Mouse (Mus musculus): ENCODE measurements at regions not wholly inside any gene's neighbourhood (a gene's known extent, or its start where the extent isn't known, plus 50 kb on each side); places are given as distances from the start of the nearest gene placed in this dataset.

DNA sequence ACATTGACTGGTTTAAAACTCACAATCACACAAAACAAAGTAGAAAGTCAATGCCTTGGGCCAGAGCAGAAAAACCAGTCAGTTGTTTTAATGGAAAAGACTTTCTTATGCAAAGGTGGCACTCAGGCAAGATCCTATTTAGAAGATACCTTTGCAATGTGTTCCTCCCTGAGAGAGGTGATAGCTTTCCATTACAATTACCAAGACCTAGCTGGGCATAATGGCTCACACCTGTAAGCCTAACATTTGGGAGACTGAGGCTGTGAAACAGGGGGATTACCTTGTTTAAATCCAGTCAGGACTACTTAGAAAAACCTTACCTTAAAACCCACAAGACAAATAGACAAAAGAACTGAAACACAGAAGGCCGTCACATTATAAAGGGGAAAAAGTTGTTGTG, 57.9 kb upstream of the Nabp1 start:
- Histone ChIP-seq H3K9me3 (replicated peaks; ENCODE audit: control insufficient read depth, insufficient read depth, low read length, poor library complexity, severe bottlenecking) (no peaks in the 10 kb centered on the region), H3K9ac (ENCODE audit: low read depth, poor library complexity, severe bottlenecking) (no peak overlapping the region), H3K4me1 (ENCODE audit: control insufficient read depth, insufficient read depth, low read length) (peaks cover 2% of the 10 kb centered on the region), H3K27ac (ENCODE audit: insufficient read depth, low read length) (peak overlapping the region; percentile 95), H3K27me3 (ENCODE audit: control insufficient read depth, insufficient read depth, low read length, poor library complexity, severe bottlenecking) (no peaks in the 10 kb centered on the region), H3K36me3 (ENCODE audit: control insufficient read depth, insufficient read depth, low read length, poor library complexity, severe bottlenecking) (no peaks in the 10 kb centered on the region), H3K4me3 (ENCODE audit: low read depth, low read length) (no peak overlapping the region)
- no peak for TF ChIP-seq CTCF (IDR thresholded peaks at IDR 0.05; ENCODE audit: low read depth, low read length)
- TF ChIP-seq EP300 (IDR thresholded peaks at IDR 0.05; ENCODE audit: insufficient read depth, low read depth, low read length), result no peak
- no peak for TF ChIP-seq POLR2A (IDR thresholded peaks at IDR 0.05; ENCODE audit: insufficient read depth, low read length)

DNA sequence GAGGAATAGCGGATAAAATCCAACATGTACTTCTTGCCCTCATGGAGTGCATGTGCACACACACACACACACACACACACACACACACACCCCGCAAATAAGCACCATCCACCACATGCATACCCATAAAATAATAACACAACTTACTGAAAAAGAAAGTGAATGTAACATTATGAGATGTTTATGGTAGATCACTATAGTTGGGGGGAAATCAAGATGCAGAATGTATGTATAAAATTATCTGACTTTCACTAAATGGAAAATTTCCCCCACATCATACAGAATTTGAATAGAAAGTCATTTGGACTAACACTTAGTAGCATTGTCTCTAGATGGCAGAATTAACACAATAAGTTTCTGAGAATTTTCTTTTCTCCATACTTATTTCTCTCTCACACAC, 57.2 kb upstream of the Nabp1 start:
- H3K27ac ChIP-seq (ENCODE audit: insufficient read depth, low read length), result no peak overlapping the region
- no peaks in the 10 kb centered on the region for H3K36me3 ChIP-seq (ENCODE audit: control insufficient read depth, insufficient read depth, low read length, poor library complexity, severe bottlenecking)
- no peak overlapping the region for H3K9ac ChIP-seq (ENCODE audit: low read depth, poor library complexity, severe bottlenecking)
- no peak overlapping the region for H3K4me3 ChIP-seq (ENCODE audit: low read depth, low read length)
- no peak for TF ChIP-seq EP300 (IDR thresholded peaks at IDR 0.05; ENCODE audit: insufficient read depth, low read depth, low read length)
- TF ChIP-seq CTCF (IDR thresholded peaks at IDR 0.05; ENCODE audit: low read depth, low read length), result no peak
- TF ChIP-seq POLR2A (IDR thresholded peaks at IDR 0.05; ENCODE audit: insufficient read depth, low read length), result no peak
- H3K27me3 ChIP-seq (ENCODE audit: control insufficient read depth, insufficient read depth, low read length, poor library complexity, severe bottlenecking), result no peaks in the 10 kb centered on the region
- peaks cover 2% of the 10 kb centered on the region for H3K4me1 ChIP-seq (ENCODE audit: control insufficient read depth, insufficient read depth, low read length)
- H3K9me3 ChIP-seq (replicated peaks; ENCODE audit: control insufficient read depth, insufficient read depth, low read length, poor library complexity, severe bottlenecking), result no peaks in the 10 kb centered on the region

DNA sequence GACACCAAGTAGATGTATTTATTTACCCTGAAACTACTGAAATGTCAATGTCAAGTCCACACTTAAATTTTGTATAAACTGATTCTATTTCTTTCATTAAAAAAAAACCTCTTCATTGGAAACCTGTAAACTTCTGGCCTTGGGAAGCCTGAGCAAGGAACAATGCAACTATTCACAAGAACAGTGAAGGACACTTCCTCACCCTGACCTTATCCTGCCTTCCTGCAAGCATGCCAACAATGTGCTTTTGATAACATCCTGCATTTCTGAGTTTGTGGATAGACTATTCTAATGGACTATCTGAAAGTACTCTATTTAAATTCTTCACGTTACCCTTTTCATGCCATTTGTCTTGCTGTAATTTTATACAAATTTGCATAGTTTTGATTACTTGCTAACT, 53.1 kb upstream of the Nabp1 start:
- Histone ChIP-seq H3K9ac (ENCODE audit: low read depth, poor library complexity, severe bottlenecking) (no peak overlapping the region), H3K36me3 (ENCODE audit: control insufficient read depth, insufficient read depth, low read length, poor library complexity, severe bottlenecking) (no peaks in the 10 kb centered on the region), H3K9me3 (replicated peaks; ENCODE audit: control insufficient read depth, insufficient read depth, low read length, poor library complexity, severe bottlenecking) (no peaks in the 10 kb centered on the region), H3K4me3 (ENCODE audit: low read depth, low read length) (no peak overlapping the region), H3K27me3 (ENCODE audit: control insufficient read depth, insufficient read depth, low read length, poor library complexity, severe bottlenecking) (no peaks in the 10 kb centered on the region), H3K27ac (ENCODE audit: insufficient read depth, low read length) (no peak overlapping the region), H3K4me1 (ENCODE audit: control insufficient read depth, insufficient read depth, low read length) (no peaks in the 10 kb centered on the region)
- TF ChIP-seq CTCF (IDR thresholded peaks at IDR 0.05; ENCODE audit: low read depth, low read length) (no peak), POLR2A (IDR thresholded peaks at IDR 0.05; ENCODE audit: insufficient read depth, low read length) (no peak), EP300 (IDR thresholded peaks at IDR 0.05; ENCODE audit: insufficient read depth, low read depth, low read length) (no peak)

DNA sequence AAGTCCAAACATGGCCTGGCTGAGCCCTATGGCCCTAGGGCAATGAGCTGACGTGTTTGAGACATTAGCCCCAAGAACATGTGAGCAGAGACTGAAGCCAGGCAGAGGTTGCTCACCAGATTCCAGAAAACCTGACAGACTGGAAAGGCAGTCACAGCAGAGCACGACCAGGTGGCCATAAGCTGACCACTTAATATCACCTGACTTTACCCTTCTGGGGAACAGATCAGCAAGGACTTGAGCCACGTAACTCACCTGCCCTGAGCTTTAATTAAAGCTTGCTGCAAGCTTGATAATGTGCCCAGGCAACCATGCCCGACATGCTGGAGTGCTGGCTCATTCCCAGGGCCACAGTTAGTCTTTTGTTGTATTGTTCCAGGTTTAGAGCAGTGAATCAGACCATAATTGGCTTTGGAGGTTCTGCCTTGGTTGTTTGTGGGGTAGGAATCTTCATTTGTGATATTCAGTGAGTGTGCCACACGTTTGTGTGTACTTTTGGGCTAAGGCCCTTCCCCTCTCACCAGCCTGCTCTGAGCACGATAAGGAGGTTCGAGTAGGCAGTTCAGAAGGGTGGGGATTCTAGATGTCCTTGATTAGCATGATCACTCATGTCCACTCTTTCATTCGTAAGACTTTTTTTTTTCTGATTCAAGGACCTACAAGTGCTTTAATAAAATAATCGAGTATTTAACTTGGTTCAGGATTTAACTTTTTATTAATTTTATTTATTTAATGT, 52.1 kb upstream of the Nabp1 start:
- Histone ChIP-seq H3K9me3 (replicated peaks; ENCODE audit: control insufficient read depth, insufficient read depth, low read length, poor library complexity, severe bottlenecking) (no peaks in the 10 kb centered on the region), H3K4me3 (ENCODE audit: low read depth, low read length) (no peak overlapping the region), H3K27me3 (ENCODE audit: control insufficient read depth, insufficient read depth, low read length, poor library complexity, severe bottlenecking) (no peaks in the 10 kb centered on the region), H3K36me3 (ENCODE audit: control insufficient read depth, insufficient read depth, low read length, poor library complexity, severe bottlenecking) (no peaks in the 10 kb centered on the region), H3K27ac (ENCODE audit: insufficient read depth, low read length) (no peak overlapping the region), H3K4me1 (ENCODE audit: control insufficient read depth, insufficient read depth, low read length) (no peaks in the 10 kb centered on the region), H3K9ac (ENCODE audit: low read depth, poor library complexity, severe bottlenecking) (no peak overlapping the region)
- TF ChIP-seq CTCF (IDR thresholded peaks at IDR 0.05; ENCODE audit: low read depth, low read length) (no peak), EP300 (IDR thresholded peaks at IDR 0.05; ENCODE audit: insufficient read depth, low read depth, low read length) (no peak), POLR2A (IDR thresholded peaks at IDR 0.05; ENCODE audit: insufficient read depth, low read length) (no peak)

DNA sequence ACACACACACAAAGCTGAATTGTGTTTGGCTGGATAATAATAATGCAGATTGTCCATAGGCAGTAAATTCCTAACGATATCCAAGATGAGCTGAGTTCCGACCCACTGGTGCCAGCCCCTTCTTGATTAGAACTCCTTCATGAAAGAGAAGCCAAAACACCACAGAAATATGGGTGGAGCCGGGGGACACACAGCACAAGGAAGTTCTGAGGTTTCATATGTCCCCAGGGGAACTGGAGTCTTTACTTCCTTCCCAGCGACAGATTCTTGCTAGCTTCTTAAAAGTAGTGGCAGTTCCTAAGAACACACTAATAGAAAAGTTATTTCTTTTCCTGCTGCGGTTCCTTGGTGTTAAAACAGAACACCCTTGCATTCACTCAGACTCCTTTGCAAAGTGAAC, 51.4 kb upstream of the Nabp1 start:
- Histone ChIP-seq H3K4me1 (ENCODE audit: control insufficient read depth, insufficient read depth, low read length) (no peaks in the 10 kb centered on the region), H3K9ac (ENCODE audit: low read depth, poor library complexity, severe bottlenecking) (no peak overlapping the region), H3K27me3 (ENCODE audit: control insufficient read depth, insufficient read depth, low read length, poor library complexity, severe bottlenecking) (no peaks in the 10 kb centered on the region), H3K9me3 (replicated peaks; ENCODE audit: control insufficient read depth, insufficient read depth, low read length, poor library complexity, severe bottlenecking) (no peaks in the 10 kb centered on the region), H3K36me3 (ENCODE audit: control insufficient read depth, insufficient read depth, low read length, poor library complexity, severe bottlenecking) (no peaks in the 10 kb centered on the region), H3K27ac (ENCODE audit: insufficient read depth, low read length) (no peak overlapping the region), H3K4me3 (ENCODE audit: low read depth, low read length) (no peak overlapping the region)
- TF ChIP-seq EP300 (IDR thresholded peaks at IDR 0.05; ENCODE audit: insufficient read depth, low read depth, low read length) (no peak), POLR2A (IDR thresholded peaks at IDR 0.05; ENCODE audit: insufficient read depth, low read length) (no peak), CTCF (IDR thresholded peaks at IDR 0.05; ENCODE audit: low read depth, low read length) (no peak)

DNA sequence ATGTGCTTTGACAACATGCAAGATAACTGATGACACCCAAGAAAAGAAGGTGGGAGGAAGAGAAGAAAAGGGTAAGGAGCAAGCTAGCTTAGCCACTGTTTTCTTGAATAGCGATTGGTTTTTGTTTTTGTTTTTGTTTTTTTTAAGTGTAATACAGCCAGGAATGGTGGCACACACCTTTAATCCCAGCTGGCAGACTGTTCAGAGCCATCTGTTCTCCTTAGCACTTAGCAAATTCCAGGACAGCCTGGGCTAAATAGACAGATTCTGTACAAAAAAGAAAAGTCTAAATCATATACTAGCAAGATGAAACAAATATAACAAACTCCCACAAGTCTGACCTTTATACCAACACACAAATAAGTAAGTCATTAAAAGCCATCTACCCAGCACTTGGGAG, 50.4 kb upstream of the Nabp1 start:
- H3K9me3 ChIP-seq (replicated peaks; ENCODE audit: control insufficient read depth, insufficient read depth, low read length, poor library complexity, severe bottlenecking), result no peaks in the 10 kb centered on the region
- no peaks in the 10 kb centered on the region for H3K4me1 ChIP-seq (ENCODE audit: control insufficient read depth, insufficient read depth, low read length)
- TF ChIP-seq CTCF (IDR thresholded peaks at IDR 0.05; ENCODE audit: low read depth, low read length) (no peak), EP300 (IDR thresholded peaks at IDR 0.05; ENCODE audit: insufficient read depth, low read depth, low read length) (no peak), POLR2A (IDR thresholded peaks at IDR 0.05; ENCODE audit: insufficient read depth, low read length) (no peak)
- H3K27ac ChIP-seq (ENCODE audit: insufficient read depth, low read length), result no peak overlapping the region
- H3K4me3 ChIP-seq (ENCODE audit: low read depth, low read length), result no peak overlapping the region
- H3K36me3 ChIP-seq (ENCODE audit: control insufficient read depth, insufficient read depth, low read length, poor library complexity, severe bottlenecking), result no peaks in the 10 kb centered on the region
- no peaks in the 10 kb centered on the region for H3K27me3 ChIP-seq (ENCODE audit: control insufficient read depth, insufficient read depth, low read length, poor library complexity, severe bottlenecking)
- no peak overlapping the region for H3K9ac ChIP-seq (ENCODE audit: low read depth, poor library complexity, severe bottlenecking)

Data from ES-Bruce4 (cell line).